Mouse (Mus musculus) thymus, adult 2 months (tissue): Measurements from ENCODE around the gene Setd6. TPM values are rescaled to one million over a fixed set of nuclear protein-coding genes. Genes with fewer than 3 reads are reported as not detected.
A peak's percentile ranks its signal among the peaks of the same experiment; 100 is the strongest.

Experiments
- DNase-seq: peaks from one replicate; pipeline ENCODE4 v3.0.0; 2021
- H3K27ac ChIP-seq: fragments of 200-500 bp; 2 replicates; pipeline ENCODE4 v1.5.1; 2012; ENCODE audit warnings: low read length, control low read depth; ENCODE audit not compliant: control insufficient read depth, insufficient read depth
- H3K27me3 ChIP-seq: fragments of 200-500 bp; 2 replicates; pipeline ENCODE4 v1.6.1; 2012; ENCODE audit warnings: mild to moderate bottlenecking, low read length, moderate library complexity, mixed read lengths; ENCODE audit not compliant: control insufficient read depth, insufficient read depth
- H3K36me3 ChIP-seq: fragments of 200-500 bp; 2 replicates; pipeline ENCODE4 v1.6.1; 2012; ENCODE audit warnings: mild to moderate bottlenecking, low read length, moderate library complexity; ENCODE audit not compliant: control insufficient read depth, insufficient read depth
- H3K4me1 ChIP-seq: fragments of 200-500 bp; replicated peaks from 2 replicates; pipeline ENCODE4 v1.6.1; 2012; ENCODE audit warnings: low read length; ENCODE audit not compliant: control insufficient read depth, insufficient read depth
- H3K4me3 ChIP-seq: fragments of 200-500 bp; 2 replicates; pipeline ENCODE4 v1.5.1; 2012; ENCODE audit warnings: mild to moderate bottlenecking, low read length, control low read depth, moderate library complexity; ENCODE audit not compliant: control insufficient read depth, insufficient read depth
- CTCF ChIP-seq: fragments of 200-500 bp; IDR thresholded peaks from 2 replicates; pipeline ENCODE4 v1.5.1; 2012; ENCODE audit warnings: mild to moderate bottlenecking, control low read depth, low read length, moderate library complexity, borderline replicate concordance; ENCODE audit not compliant: control insufficient read depth, poor library complexity, insufficient read depth; ENCODE audit errors: extremely low read depth
- POLR2A ChIP-seq: fragments of 200-500 bp; IDR thresholded peaks from 2 replicates; pipeline ENCODE4 v1.6.1; 2012; ENCODE audit warnings: mild to moderate bottlenecking, low read length, control low read depth, moderate library complexity; ENCODE audit not compliant: control insufficient read depth, poor library complexity, insufficient read depth; ENCODE audit errors: extremely low read depth
- WGBS: fragments of 180-500 bp; shearing (Covaris S2); methylation state at CpG from one replicate; pipeline ENCODE4 v1.1.7; 2018; 5-methylcytosine and 5-hydroxymethylcytosine counted together
- polyA plus RNA-seq: library from polyadenylated mRNA; depleted of rRNA; stranded (reverse); fragments of >200 nt; gene quantifications from 2 replicates; pipeline ENCODE4 v1.2.3, GENCODE M21; 2012

The Setd6 gene
- polyA plus RNA-seq, 1 experiment = 12.5 TPM

DNA sequence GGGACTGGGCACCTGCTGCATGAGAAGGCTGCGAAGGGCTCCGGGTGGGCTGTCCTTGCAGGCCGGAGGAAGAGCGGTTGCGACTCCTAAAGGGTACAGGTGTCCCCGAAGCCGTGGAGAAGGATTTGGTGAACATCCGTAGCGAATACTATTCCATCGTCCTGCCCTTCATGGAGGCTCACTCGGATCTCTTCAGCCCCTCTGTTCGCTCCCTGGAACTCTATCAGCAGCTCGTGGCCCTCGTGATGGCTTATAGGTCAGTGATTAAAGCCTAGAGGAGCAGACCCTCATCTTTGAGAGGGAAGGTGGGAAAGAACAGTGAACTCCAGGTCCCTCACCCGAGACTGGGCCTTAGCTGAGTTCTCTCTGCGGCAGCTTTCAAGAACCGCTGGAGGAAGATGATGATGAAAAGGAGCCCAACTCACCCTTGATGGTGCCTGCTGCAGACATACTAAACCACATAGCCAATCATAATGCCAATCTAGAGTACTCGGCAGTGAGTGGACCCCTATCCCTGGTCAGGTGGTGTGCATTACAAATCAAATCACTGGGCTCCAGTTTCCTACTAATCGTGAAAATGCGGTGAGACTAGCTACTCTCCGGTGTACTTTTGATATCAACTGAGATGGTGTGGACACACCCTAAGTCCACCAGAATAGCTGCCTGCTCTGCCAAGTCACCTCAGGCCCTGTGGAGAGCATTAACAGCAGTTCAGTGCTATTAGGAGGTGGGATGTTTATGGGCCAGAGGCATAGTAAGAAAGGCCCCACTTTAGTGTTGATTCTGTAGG, 1.1 kb downstream of the Setd6 start:
- 44% methylated on average over 21 of the region's 21 CpGs for WGBS
- Histone ChIP-seq H3K4me3 (peak overlapping the region; percentile 87), H3K4me1 (peaks cover 8% of the 10 kb centered on the region), H3K36me3 (peaks cover 38% of the 10 kb centered on the region), H3K27me3 (no peaks in the 10 kb centered on the region), H3K27ac (no peak overlapping the region)
- no peak for TF ChIP-seq POLR2A
- no peak for TF ChIP-seq CTCF
- DNase-seq = no peak

DNA sequence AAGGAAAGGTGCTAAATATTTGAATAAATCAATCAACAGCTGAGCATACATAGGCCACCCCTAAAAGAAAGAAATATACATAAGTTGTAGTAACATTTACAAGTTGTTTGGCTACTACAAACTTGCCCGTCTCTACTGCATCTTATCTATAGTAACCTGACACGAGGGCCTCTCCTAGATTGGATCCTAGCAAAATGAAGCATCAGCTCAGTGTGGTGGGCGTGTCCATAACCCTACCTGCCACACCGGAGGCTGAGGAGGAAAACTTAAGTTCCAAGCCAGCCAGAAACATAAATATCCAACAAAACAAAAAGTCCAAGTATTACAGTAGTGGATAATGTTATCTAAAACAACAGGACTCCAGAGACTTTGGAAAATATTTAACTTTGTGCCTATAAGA, 11.9 kb downstream of the Setd6 start:
- Histone ChIP-seq H3K36me3 (peaks cover 91% of the 10 kb centered on the region), H3K27me3 (no peaks in the 10 kb centered on the region), H3K27ac (no peak overlapping the region), H3K4me1 (no peaks in the 10 kb centered on the region), H3K4me3 (no peak overlapping the region)
- WGBS = 94% methylated on average over 4 of the region's 4 CpGs
- no peak for TF ChIP-seq CTCF
- TF ChIP-seq POLR2A = no peak
- no peak for DNase-seq

DNA sequence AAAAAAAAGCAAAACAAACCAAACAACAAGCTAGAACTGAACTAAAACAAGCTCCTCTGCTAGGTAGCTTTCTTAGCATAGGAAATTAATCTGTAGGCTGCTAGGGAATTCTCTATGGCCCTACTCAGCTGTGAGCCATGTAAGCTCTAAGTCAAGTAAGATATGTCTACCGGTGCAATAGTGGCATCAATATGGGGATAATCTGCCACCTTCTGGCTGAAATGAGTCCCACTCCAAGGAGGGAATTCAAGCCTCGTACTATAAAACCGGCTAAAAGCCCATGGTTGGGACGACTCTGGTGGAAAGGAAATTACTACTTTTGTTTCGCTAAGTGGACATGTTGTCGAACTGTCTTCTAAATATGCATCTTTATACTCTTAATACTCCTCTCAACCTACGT, 22.9 kb downstream of the Setd6 start:
- peaks cover 99% of the 10 kb centered on the region for H3K36me3 ChIP-seq
- no peaks in the 10 kb centered on the region for H3K4me1 ChIP-seq
- WGBS = 91% methylated on average over 7 of the region's 7 CpGs
- no peak overlapping the region for H3K4me3 ChIP-seq
- H3K27ac ChIP-seq = no peak overlapping the region
- DNase-seq = no peak
- TF ChIP-seq POLR2A = no peak
- H3K27me3 ChIP-seq = no peaks in the 10 kb centered on the region

DNA sequence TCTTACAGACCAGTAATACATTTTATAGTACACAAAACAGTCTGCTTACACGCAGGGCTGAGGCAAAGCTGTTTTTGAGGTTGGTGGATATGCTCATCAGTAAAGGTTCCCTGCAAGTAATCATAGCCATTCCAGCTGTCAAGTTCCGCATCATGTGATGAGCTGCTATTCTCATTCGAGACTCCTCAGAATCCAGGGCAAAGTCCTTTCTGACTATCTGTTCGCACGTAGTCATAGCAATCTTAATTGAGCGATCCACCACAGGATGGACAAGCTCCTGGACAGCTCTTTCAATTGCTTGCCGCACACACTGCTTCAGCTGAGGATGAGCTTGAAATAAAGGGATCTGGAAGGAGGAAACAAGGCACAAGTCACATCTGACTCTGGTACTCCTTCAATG, 26.1 kb downstream of the Setd6 start:
- Histone ChIP-seq H3K36me3 (peaks cover 100% of the 10 kb centered on the region), H3K27ac (no peak overlapping the region), H3K27me3 (no peaks in the 10 kb centered on the region), H3K4me3 (no peak overlapping the region), H3K4me1 (no peaks in the 10 kb centered on the region)
- DNase-seq = no peak
- no peak for TF ChIP-seq CTCF
- TF ChIP-seq POLR2A = no peak
- 96% methylated on average over 7 of the region's 7 CpGs for WGBS

DNA sequence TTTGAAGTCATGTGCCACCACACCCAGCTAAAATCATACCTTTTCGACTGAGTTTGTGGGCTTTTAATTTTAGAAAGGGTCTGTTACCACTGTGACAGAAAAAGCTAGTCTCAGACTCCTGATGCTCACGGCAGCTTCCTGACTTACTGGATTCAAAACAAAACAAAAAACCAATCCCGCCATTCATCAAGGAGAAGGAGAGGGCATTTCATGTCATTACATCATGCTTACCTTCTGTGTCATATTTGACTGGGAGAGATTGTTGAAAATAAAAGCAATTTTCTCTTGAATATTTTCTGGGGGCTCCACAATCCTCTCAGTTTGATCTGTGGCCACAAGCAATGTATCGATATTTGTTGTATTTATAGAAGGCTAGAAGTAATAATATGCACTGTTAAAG, 32.3 kb downstream of the Setd6 start:
- Histone ChIP-seq H3K4me1 (no peaks in the 10 kb centered on the region), H3K36me3 (peaks cover 92% of the 10 kb centered on the region), H3K4me3 (no peak overlapping the region), H3K27me3 (no peaks in the 10 kb centered on the region), H3K27ac (no peak overlapping the region)
- 95% methylated on average over 4 of the region's 4 CpGs for WGBS
- TF ChIP-seq CTCF (no peak), POLR2A (no peak)
- DNase-seq = no peak

DNA sequence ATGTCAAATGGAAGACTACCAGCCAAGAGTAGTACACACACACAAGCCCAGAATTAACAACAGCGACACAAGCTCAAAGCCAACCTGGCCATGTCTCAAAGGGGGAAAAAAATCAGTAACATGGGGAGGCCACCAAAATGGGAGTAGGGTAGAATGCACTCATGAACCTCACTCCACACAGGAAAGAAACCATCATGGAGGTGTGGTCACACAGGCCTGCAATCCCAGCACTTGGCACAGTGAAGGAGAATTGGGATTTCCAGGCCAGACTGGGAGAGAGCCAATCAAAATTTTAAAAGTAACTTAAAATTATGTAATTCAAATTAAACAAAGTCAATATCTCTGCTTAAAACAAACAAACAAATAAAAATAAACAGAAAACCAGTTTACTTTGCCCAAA, 36.2 kb downstream of the Setd6 start:
- TF ChIP-seq POLR2A = no peak
- TF ChIP-seq CTCF = no peak
- H3K27me3 ChIP-seq = no peaks in the 10 kb centered on the region
- H3K36me3 ChIP-seq = peaks cover 89% of the 10 kb centered on the region
- H3K27ac ChIP-seq = no peak overlapping the region
- H3K4me3 ChIP-seq = no peak overlapping the region
- H3K4me1 ChIP-seq = no peaks in the 10 kb centered on the region
- DNase-seq = no peak
- 94% methylated on average over 1 of the region's 1 CpGs for WGBS

DNA sequence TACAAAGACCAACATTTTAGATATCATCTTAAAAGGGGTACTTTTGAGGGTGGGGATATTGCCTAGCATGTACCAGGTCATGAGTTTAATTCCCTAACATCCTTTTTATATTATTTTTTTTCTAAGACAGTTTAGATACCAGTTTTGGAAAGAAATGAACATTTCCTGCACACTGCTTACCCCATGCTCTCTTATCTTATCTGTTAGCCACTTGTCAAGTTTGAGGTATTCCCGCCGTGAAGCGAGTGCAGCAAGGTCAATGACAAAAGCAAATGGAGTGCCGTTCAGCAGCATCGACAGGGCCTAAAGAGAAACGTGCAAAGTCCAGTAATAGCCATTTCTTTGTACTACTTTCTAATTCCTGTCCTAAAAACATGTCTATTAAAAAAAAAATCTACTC, 44.6 kb downstream of the Setd6 start:
- 98% methylated on average over 6 of the region's 6 CpGs for WGBS
- no peak for TF ChIP-seq CTCF
- TF ChIP-seq POLR2A = no peak
- Histone ChIP-seq H3K27ac (no peak overlapping the region), H3K4me3 (no peak overlapping the region), H3K4me1 (no peaks in the 10 kb centered on the region), H3K27me3 (no peaks in the 10 kb centered on the region), H3K36me3 (peaks cover 93% of the 10 kb centered on the region)
- DNase-seq = no peak
